Mouse (Mus musculus) thymus, postnatal 25 days (tissue): ENCODE data around the gene Glis3.

Experiments
- DNase-seq: peaks from one replicate; pipeline ENCODE4 v3.0.0; 2022

The Glis3 gene

DNA sequence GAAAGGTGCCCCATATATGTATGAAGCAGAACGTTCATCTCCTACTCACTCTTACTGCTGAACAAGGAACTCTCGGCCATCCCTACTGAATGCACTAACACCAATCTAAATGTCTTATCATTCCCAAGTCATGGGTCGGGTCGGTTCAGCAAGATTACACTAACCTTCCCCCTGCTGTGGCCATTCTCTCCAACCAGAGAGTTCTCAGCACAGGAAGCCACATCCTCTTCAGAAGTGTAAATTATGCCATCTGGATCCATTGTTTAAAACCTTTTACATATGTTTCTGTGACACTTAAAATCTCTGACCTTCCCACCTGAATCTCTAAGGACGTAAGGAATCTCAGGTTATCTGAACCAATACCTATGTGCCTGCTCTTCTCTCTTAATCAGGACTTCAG is 29.0 kb downstream of the Glis3 start:
- no peak for DNase-seq

DNA sequence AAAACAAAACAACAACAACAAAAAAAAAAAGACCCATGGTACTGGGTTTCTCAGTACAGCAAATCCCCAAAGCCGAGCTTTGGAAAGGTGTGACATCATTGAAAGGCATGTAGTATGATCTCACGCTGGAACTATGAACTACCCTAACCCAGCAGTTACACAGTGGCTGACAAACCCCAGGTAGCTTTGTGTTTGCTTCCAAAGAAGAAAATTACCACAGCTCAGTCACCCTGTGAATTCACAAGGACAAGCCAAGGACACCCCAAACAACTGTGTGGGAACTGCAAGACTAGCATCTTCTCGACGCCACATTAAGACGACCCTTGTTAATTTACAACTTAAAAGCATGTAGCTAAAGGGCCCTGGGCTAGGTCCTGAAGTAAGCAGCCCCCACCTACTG is 30.4 kb downstream of the Glis3 start:
- DNase-seq, result no peak

DNA sequence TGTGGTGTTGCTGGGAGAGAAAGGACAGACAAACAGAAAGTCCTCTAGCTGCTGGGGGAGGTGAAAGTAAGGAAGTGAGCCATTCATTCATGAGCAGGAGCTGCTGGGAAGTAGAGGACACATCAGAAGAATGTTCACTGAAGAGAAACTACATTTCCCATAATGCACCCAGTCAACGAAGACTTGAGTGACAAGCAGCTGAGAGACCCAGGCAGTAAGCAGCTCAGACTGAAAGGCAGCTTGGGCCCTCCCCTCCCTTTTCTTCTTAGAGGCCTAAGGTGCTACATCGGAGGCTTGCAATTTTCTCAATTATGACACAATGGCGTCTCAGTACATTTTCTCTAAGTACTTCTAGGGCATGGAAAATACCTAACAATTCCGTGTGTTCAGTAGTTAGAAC is 31.0 kb downstream of the Glis3 start:
- DNase-seq, result no peak

- DNase-seq, result no peak
Observed at GRCm38 (mm10) chr19:28647424-28647823, 32.5 kb downstream of the Glis3 start.

- DNase-seq, result no peak
Observed at GRCm38 (mm10) chr19:28646286-28646685, 33.6 kb downstream of the Glis3 start.

DNA sequence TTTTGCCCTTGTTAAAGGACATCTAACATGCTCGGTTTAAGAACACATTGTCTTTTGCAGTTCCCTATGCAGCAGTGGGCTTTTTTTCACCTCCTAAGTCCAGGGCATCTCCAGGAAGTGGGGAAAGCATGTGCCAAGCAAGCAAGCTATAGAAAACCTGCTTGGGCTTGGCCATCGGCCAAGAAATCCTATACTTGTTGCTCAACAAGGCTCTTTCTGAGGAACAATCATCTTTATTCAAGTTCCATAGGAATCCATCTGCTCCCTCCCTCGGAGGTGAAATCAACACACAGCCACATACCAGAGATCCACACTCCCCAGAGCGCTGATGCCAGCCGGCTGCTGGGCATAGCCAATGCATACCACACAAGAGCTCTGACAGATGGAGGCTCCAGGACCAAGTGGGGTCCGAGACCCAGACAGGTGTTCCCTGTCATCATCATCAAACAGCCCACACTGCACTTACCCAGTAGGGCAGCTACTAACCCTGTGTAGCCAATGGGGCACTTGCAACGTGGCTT is 39.0 kb downstream of the Glis3 start:
- DNase-seq, result no peak

DNA sequence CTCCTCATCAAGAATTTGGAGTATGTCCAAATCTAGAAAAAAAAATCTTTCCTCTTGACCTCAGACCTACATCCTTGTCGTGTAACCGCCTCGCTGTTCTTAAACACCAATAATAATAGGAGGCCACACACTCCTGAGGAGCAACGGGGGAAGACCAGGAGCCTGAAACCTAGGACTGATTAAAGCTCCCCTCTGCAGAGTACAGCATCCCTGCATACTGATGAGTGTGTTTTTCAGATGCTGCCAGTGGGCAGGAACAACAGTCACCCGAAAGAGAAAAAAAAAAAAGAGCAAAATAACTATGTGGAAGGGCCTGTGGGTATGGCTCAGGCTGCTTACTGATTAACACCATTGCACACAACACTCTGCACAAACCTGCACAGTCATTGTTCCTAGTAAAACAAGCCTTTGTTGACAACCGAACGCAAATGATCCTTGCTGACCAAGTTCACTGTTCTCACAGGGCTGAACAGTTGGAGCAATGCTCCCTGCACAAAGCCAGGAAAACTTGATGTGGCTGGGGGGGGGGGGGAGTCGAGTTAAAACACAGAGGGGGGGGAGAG is 43.8 kb downstream of the Glis3 start:
- DNase-seq, result no peak

- no peak for DNase-seq
Observed at GRCm38 (mm10) chr19:28634986-28635385, 44.9 kb downstream of the Glis3 start.

DNA sequence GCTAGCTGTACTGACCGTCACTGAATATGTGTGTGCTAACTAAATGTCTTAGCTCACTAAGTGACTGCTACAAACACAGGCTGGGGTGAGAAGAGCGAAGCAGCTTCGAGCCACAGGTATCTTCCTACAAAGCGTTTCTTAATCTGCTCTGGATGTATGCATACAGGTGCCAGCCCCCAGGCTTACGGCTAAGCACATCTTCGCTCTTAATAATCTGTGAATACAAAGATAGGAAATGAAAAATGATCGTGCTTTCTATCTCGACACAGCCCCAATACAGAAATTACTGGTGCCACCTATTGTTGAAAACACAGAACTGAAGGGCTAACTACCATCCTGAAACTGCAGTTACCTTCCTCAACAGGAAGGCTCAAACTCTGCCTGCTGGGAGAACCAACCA is 51.5 kb downstream of the Glis3 start:
- DNase-seq, result no peak

GRCm38 (mm10) chr19:28626189-28626588 is 53.7 kb downstream of the Glis3 start:
- no peak for DNase-seq

DNA sequence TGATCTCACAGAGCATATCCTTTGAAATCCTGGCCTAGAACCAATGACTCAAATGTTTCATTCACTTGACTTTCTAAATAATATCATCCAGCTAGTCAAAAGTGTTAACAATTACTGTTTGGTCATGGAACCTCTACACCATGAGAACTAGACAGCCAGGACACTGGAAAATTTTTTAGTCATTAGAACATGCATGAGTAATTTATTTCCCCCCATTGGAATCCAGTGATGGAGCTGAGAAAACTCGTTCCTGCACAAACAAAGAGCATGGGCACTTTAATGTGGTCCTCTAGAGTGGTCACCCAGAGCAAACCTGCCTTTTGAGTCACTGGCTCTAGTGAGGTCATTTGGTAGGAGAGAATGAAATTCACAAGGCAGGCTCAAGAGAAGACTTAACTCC is 55.3 kb downstream of the Glis3 start:
- no peak for DNase-seq

DNA sequence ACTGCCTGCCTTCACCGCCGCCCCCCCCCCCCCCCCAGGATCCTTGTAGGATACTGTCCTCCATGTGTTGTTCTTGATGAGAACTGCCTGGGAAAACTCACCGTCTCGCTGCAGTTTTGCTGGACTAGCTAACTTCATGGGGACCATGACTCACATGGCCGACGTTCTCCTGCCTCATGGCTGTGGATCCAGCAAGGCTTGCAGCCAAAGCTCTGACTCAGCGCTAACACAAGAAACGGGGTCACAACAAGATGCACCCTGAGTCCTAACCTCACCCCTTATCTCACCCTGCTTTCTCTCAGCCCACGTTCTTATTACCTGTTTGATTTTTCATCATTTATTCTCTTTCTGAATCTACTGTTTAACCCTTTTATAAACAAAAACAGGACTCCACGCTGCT is 56.2 kb downstream of the Glis3 start:
- no peak for DNase-seq

- no peak for DNase-seq
Observed at GRCm38 (mm10) chr19:28621608-28622505, 58.0 kb downstream of the Glis3 start.

DNA sequence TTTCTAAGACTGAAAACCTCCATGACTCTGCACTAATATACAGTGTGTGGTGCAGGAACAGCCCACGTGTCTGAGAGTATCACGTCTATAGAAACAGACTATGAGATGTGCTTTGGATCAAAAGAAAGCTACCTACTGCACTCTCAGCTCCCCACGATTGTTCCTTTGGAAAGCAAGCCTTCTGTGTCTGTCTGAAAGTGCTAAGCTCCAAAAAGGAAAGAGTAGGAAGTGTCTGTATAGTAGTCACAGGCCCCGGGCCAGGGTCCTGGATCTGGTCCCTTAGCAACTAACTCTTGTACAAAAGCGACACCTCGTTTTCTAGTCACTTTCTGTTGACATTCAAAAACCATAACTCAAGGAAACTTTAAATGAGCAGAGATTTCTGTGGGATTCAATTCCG is 62.1 kb downstream of the Glis3 start:
- no peak for DNase-seq

DNA sequence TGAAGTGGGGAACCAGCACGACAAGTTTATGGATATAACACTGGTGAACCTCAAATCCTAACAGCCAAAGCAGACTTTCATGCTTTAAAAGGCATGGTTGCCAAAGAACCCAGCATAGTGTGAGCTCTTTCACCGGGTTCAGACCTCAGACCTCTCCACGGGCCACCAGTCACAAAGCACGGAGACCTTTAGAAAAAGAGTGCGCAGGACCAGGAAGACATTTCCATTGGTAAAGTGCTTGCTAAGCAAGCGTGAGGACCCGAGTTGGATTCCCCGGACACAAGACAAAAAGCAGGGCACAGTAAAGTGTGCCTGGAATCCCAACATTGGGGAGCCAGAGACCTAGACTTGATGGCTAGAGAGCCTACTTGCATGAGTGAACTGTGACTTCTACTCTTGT is 62.7 kb downstream of the Glis3 start:
- DNase-seq, result no peak

DNA sequence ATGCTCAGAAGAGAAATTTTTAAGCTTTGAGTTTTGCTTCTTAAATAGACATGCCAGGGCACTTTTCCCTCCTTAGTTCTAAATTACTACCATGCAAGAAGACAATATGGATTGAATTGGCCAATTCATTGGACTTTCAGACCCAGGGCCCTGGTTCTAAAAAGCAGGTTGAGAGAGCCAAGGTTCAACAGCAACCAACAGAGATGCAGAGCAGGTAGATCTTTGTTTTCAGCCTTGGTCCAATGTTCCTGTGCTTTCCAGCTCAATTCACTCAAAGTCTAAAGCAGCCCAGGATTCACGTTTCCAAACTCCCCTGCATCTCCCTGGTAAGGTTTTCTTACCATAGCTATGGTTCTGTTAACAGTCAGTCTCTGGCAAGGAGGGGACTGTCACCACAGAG is 63.4 kb downstream of the Glis3 start:
- DNase-seq, result no peak

DNA sequence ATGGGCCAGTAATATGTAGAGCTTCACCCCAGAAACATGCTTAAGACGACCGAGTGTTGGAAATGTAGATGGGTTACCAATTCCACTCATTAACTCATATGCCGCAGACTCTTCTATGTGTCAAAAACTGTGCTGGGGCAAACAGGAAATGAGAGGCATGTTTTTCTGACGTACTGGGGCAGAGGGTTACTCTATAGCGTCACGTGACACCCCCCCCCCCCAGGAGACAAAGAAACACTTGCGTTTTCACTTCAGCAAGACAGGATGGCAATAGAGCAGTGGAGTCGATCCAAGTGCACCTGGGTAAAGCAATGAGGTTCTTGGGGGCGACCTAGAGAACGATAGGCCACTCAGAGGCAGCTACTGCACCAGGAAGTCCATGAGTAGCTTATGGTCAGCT is 67.6 kb downstream of the Glis3 start:
- peak; percentile 5 for DNase-seq

DNA sequence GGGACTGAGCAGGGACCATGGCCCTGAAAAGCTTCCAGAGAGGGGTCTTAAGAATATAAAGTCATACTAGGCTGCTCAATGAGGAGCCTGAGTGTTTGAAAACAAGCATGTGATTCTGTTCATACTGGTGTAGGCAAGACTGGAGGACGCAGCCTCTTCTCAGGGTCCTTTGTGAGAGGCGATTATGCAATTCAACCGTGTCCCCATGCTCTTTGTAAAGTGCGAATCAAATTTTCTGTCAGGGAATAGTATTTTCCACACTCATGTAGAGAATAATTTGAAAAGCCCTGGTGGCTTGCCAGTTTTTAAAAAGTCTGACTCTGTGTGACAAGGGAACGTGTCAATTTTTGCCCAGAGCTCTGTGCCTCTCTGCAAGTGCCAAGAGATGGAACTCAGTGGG is 71.1 kb downstream of the Glis3 start:
- no peak for DNase-seq

GRCm38 (mm10) chr19:28608277-28608676 is 71.6 kb downstream of the Glis3 start:
- no peak for DNase-seq

DNA sequence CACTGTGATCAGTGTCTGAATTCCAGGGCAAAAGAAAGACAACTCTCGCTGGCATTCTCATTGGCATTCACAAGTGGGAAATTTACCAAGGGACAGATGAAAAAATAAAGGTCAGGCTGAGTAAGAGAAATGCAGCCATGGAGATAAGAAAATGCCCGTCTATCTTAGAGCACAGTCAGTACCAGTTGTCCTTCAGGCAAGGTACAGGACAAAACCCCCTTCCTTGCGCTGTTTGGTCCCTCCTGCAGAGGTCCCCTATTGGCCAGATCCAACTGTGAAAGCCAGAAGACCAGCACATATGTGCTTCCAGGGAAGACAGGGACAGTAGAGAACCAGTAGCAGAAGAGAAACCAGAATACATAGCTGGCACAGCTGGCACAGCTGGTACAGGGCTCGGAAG is 79.0 kb downstream of the Glis3 start:
- no peak for DNase-seq

DNA sequence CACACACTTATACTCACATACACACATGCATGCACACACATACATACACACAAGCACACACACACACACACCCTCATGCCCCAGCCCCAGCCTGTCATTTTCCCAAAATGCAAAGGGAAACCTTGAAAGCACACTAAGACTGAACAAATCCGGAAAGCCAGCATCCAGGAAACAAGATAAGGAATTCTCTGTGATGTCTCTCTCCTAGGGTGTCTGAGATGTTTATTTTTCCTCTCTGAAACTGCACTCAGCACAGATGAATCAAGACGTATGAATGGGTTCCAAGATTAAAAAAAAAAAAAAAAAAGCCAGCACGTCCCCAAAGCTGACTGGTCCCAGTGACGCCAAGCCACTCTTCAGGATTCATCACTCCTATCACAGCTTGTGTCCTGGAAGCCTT is 85.7 kb downstream of the Glis3 start:
- no peak for DNase-seq

DNA sequence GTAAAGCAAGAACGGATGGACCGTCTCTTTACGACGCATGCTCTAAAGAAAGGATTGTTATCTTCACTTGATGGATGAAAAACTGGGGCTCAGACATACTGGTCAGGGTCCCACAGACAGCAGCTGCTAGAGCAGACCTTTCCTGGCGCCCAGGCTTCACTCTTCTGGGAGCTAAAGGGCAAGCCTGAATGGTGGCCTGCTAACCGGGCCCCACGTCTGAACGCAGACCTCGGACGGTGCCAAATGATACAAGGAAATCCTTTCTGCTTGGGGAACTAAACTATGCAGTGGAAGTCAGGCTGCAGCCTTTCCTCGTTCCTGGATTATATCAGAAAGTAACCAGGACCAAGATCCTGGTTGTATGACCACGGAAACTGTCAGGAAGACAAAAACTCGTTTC is 86.9 kb downstream of the Glis3 start:
- DNase-seq, result no peak

DNA sequence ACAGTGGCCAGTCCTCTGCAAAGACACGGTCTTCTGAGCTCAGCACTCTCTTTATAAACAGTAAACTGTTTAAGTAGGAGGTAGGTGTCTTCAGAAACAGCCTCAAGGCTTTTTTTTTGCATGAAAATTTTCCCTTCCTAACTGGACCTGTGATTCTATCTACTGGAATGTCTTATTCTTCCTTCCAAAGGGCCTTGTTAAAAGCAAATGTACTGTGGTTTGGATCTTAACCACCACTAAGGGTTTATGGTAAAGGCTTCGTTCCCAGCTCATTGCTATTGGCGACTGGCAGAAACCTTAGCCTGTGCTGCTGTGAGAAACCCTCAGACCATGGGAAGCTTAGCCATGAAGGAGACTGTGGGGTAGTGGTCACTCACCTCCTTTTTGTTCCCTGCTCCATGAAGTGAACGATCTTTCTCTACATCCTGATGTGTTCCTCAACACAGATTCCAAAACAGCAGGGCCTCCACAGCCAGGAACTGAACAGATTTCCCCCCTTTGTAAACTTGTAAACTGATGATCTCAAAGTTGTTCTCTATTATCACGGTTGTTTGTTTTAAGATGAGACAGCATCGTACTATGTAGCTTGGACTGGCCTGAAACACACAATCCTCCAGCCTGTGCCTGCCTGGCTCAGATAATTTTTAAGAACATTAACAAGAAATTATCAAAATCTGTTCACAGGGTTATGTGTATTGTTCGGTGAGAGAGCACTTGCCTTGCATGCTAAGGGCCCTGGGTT is 88.0 kb downstream of the Glis3 start:
- no peak for DNase-seq

- no peak for DNase-seq
Observed at GRCm38 (mm10) chr19:28580499-28580898, 99.4 kb downstream of the Glis3 start.
